Mouse (Mus musculus) embryonic facial prominence, embryonic 13.5 days (tissue): Measurements from ENCODE around the gene Ndufa11. TPM values are rescaled to one million over a fixed set of nuclear protein-coding genes. Genes with fewer than 3 reads are reported as not detected.

ENCODE experiments used
- polyA plus RNA-seq: library from polyadenylated mRNA; unstranded; fragments of >200 nt; fragmentation: Nextera tagmentation; extraction: Ambion mirVana; gene quantifications from 2 replicates; pipeline ENCODE4 v1.2.1, GENCODE M21; 2015

Gene Ndufa11
- polyA plus RNA-seq, 1 experiment from 2014 or later, result 420 TPM

Other genes starting within 250 kb of the Ndufa11 start
- gene Ptprs, start 241.3 kb upstream of the Ndufa11 start, polyA plus RNA-seq, result 120 and 121 TPM in 2 replicates
- not detected in 2 replicates for gene Znrf4, start 205.3 kb upstream of the Ndufa11 start, polyA plus RNA-seq
- gene Gm20219, start 163.4 kb upstream of the Ndufa11 start, polyA plus RNA-seq, result 3.9 and 5.4 TPM in 2 replicates
- gene Safb2, start 133.2 kb upstream of the Ndufa11 start, polyA plus RNA-seq, result 97.6 and 103 TPM in 2 replicates
- gene Safb, start 132.9 kb upstream of the Ndufa11 start, polyA plus RNA-seq, result 119 and 132 TPM in 2 replicates
- 254 and 258 TPM in 2 replicates for gene 2410015M20Rik, start 108.0 kb upstream of the Ndufa11 start, polyA plus RNA-seq
- 1,916 and 1,978 TPM in 2 replicates for gene Rpl36, start 104.4 kb upstream of the Ndufa11 start, polyA plus RNA-seq
- 50.9 and 53.7 TPM in 2 replicates for gene Lonp1, start 90.9 kb upstream of the Ndufa11 start, polyA plus RNA-seq
- 0.66 and 0.94 TPM in 2 replicates for gene Catsperd, start 89.6 kb upstream of the Ndufa11 start, polyA plus RNA-seq
- gene Ranbp3, start 44.5 kb upstream of the Ndufa11 start, polyA plus RNA-seq, result 98.4 and 105 TPM in 2 replicates
- gene Vmac, start 255 bp downstream of the Ndufa11 start, polyA plus RNA-seq, result 19.2 and 24.6 TPM in 2 replicates
- 17.7 and 18.4 TPM in 2 replicates for gene Nrtn, start 39.8 kb downstream of the Ndufa11 start, polyA plus RNA-seq
- gene Dus3l, start 47.0 kb downstream of the Ndufa11 start, polyA plus RNA-seq, result 40.5 and 46.5 TPM in 2 replicates
- gene Prr22, start 52.5 kb downstream of the Ndufa11 start, polyA plus RNA-seq, result 1.2 and 1.7 TPM in 2 replicates
- 4.5 and 5.2 TPM in 2 replicates for gene Rfx2, start 113.2 kb downstream of the Ndufa11 start, polyA plus RNA-seq
- gene Acsbg2, start 156.7 kb downstream of the Ndufa11 start, polyA plus RNA-seq, result not detected in 2 replicates
- gene 1700061G19Rik, start 157.7 kb downstream of the Ndufa11 start, polyA plus RNA-seq, result 0.34 and 0.42 TPM in 2 replicates
- 65.4 and 71.0 TPM in 2 replicates for gene Mllt1, start 217.6 kb downstream of the Ndufa11 start, polyA plus RNA-seq